Comparison of ENCODE assay signal across 12 mouse cellular contexts in the genomic region with DNA sequence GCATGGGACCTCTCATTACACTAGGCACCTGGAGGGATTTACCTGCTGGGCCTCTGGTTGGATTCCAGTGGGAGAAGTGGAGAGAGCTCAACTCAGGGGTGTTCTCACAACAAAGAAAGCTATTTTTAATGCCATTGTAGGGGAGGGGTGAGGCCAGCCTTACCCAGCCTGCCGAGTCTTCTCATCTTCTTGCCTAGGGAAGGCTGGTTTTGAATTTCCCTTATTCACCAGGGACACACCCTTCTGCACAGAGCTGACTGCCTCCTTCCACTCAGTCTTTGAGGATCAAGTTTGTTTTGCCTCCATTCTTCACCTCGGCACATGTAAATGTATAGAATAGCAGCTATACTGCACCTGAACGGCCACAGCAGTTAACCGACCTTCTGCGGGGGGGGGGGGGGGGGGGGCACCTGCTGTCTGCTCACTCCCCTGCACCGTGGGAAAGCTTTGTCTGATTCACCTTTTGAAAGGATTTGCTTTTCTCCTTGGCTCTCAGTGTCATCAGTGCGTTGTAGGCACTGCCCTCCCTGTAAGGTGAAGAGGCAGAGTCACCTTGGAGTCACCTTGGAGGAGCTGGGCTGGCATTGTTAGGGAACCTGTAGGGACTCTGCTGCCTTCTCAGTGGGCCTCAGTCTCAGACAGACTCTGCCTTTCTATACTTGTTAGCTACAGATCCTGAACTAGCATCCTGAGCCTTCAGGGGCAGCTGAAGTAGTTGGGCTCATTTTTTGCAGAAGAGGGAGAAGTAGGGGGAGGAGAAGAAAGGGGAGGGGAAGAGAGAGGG. TPM values are rescaled to one million over a fixed set of nuclear protein-coding genes. Genes with fewer than 3 reads are reported as not detected.
DNase-seq lines count a peak whose midpoint lies in the region; ATAC-seq and TF ChIP-seq lines count a peak whose summit lies in the region.
"Had no signal": no experiment of that assay in that cellular context is flagged by ENCODE, and none has a peak within 500 bp of the region (broad histone marks: within the 10 kb centered on the region; RNA-seq: fewer than 3 reads in every experiment).

No protein-coding gene starts in this region.

- WGBS in forebrain, embryonic 10.5 days = 16% methylated on average over 7 of the region's 7 CpGs
- 23% methylated on average over 7 of the region's 7 CpGs for WGBS in intestine, postnatal 0 days
- 16% methylated on average over 5 of the region's 7 CpGs for WGBS in stomach, embryonic 15.5 days

- peaks cover 41% of the 10 kb centered on the region for H3K27me3 ChIP-seq in forebrain, embryonic 10.5 days (ENCODE audit: poor library complexity, severe bottlenecking)
- H3K27me3 ChIP-seq in intestine, postnatal 0 days (replicated peaks; ENCODE audit: control insufficient read depth, insufficient read depth, low read length) = no peaks in the 10 kb centered on the region
- no peaks in the 10 kb centered on the region for H3K27me3 ChIP-seq in stomach, embryonic 15.5 days (replicated peaks)

- peak overlapping the region; percentile 68 for H3K27ac ChIP-seq in forebrain, embryonic 10.5 days
- no peak overlapping the region for H3K27ac ChIP-seq in intestine, postnatal 0 days (ENCODE audit: low read depth, low read length)
- peak overlapping the region; percentile 46; the same call in 1 of the 2 replicates for H3K27ac ChIP-seq in stomach, embryonic 15.5 days
- H3K27ac ChIP-seq: gastrocnemius, adult 2 months; liver, embryonic 14.5 days had no signal

- no peak for TF ChIP-seq CTCF in intestine, postnatal 0 days (IDR thresholded peaks at IDR 0.05; ENCODE audit: low read depth)

- H3K4me3 ChIP-seq in forebrain, embryonic 10.5 days = peak overlapping the region; percentile 30
- H3K4me3 ChIP-seq in intestine, postnatal 0 days (ENCODE audit: low read depth, low read length) = no peak overlapping the region
- no peak overlapping the region for H3K4me3 ChIP-seq in stomach, embryonic 15.5 days (replicated peaks)

- H3K9me3 ChIP-seq in forebrain, embryonic 10.5 days = no peaks in the 10 kb centered on the region
- H3K9me3 ChIP-seq in intestine, postnatal 0 days (ENCODE audit: control insufficient read depth) = no peaks in the 10 kb centered on the region
- no peaks in the 10 kb centered on the region for H3K9me3 ChIP-seq in stomach, embryonic 15.5 days

- peak; percentile 24 for DNase-seq in kidney, postnatal 10 days
- DNase-seq in kidney, postnatal 14 days = no peak
- DNase-seq in forebrain, embryonic 10.5 days (ENCODE audit: extremely low spot score, low spot score) = no peak
- no peak for DNase-seq in liver
- no peak for DNase-seq in gastrocnemius, postnatal 10 days
- no peak for DNase-seq in B cell, adult 2 months
- DNase-seq: heart, postnatal 4 days had no signal

- no peak for ATAC-seq in intestine, postnatal 0 days
- ATAC-seq in stomach, embryonic 15.5 days (ENCODE audit: insufficient read depth, low FRiP score, low read depth) = no peak

- H3K4me2 ChIP-seq in intestine, postnatal 0 days (replicated peaks; ENCODE audit: low read depth) = peak overlapping the region; percentile 49; the same call in 1 of the 2 replicates
- H3K4me2 ChIP-seq in stomach, embryonic 15.5 days = no peak overlapping the region

- H3K36me3 ChIP-seq in forebrain, embryonic 10.5 days (replicated peaks) = no peaks in the 10 kb centered on the region
- no peaks in the 10 kb centered on the region for H3K36me3 ChIP-seq in intestine, postnatal 0 days (ENCODE audit: control insufficient read depth, insufficient read depth)
- H3K36me3 ChIP-seq in stomach, embryonic 15.5 days = no peaks in the 10 kb centered on the region

- H3K4me1 ChIP-seq in forebrain, embryonic 10.5 days = peaks cover 42% of the 10 kb centered on the region
- 0 out of 2 replicates have a peak, but pooled peaks cover 2% of the 10 kb centered on the region for H3K4me1 ChIP-seq in intestine, postnatal 0 days (replicated peaks; ENCODE audit: control insufficient read depth, insufficient read depth, low read length)
- peaks cover 10% of the 10 kb centered on the region for H3K4me1 ChIP-seq in stomach, embryonic 15.5 days

- H3K9ac ChIP-seq in intestine, postnatal 0 days (ENCODE audit: low read depth, low read length) = no peak overlapping the region
- no peak overlapping the region for H3K9ac ChIP-seq in stomach, embryonic 15.5 days
- H3K9ac ChIP-seq: liver, embryonic 14.5 days had no signal

RNA-seq across cellular contexts. Expression of gene Parva, which starts 10.4 kb away (rescaled TPM):
- polyA plus RNA-seq in forebrain, embryonic 10.5 days (2016; fragmentation: Nextera tagmentation; extraction: Ambion mirVana) = 51.6 and 54.7 TPM in 2 replicates
- 37.4 and 40.1 TPM in 2 replicates for polyA plus RNA-seq in intestine, postnatal 0 days (2015; fragmentation: Nextera tagmentation; extraction: Ambion mirVana)
- polyA plus RNA-seq in stomach, embryonic 15.5 days (2015; fragmentation: Nextera tagmentation; extraction: Ambion mirVana) = 101 and 108 TPM in 2 replicates
- 10 to 100 TPM; 49.1 to 53.7 TPM for total RNA-seq in gastrocnemius, postnatal 10 days (2021)
- total RNA-seq: monocyte, adult 5-6 weeks had no signal
